Mouse (Mus musculus) retina, postnatal 7 days (tissue): ENCODE data around the gene Ctdnep1.
A peak's percentile ranks its signal among the peaks of the same experiment; 100 is the strongest.

Experiments used
- DNase-seq: peaks from one replicate; pipeline ENCODE4 v3.0.0-alpha.2; 2012; ENCODE audit warnings: low read depth, low spot score

The Ctdnep1 gene

DNA sequence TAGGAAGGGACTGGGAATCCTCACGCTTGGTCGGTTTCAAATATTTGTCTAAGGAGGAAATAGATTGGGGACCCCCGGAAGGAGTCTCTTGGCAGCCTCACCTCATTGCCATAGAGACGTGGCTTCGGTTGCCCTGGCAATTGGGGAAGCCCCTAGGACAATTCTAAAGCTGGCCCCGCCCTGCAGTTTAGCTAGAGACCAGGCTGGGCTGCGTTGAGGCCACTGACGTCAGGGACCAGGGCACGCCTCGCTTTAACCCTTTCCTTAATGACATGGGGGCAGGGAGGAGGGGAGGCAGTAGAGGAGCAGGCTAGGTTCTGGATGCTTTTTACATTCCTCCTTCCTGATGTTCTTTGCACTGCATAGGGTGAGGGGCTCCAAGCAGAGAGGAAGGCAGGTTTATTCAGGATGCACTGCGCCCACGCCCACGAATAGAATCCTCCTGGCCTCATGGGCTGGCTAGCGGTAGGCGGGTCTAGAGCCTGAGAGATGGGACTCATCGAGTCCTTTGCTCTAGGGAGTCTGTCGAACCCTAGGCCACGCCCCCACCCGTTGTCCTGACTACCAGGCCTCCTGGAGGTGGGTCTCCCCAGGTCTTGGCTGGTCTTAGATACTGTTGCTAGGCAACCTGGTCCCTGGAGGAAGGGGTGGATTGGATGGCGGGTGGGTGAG, 48.3 kb downstream of the Ctdnep1 start:
- peak; percentile 51 for DNase-seq

DNA sequence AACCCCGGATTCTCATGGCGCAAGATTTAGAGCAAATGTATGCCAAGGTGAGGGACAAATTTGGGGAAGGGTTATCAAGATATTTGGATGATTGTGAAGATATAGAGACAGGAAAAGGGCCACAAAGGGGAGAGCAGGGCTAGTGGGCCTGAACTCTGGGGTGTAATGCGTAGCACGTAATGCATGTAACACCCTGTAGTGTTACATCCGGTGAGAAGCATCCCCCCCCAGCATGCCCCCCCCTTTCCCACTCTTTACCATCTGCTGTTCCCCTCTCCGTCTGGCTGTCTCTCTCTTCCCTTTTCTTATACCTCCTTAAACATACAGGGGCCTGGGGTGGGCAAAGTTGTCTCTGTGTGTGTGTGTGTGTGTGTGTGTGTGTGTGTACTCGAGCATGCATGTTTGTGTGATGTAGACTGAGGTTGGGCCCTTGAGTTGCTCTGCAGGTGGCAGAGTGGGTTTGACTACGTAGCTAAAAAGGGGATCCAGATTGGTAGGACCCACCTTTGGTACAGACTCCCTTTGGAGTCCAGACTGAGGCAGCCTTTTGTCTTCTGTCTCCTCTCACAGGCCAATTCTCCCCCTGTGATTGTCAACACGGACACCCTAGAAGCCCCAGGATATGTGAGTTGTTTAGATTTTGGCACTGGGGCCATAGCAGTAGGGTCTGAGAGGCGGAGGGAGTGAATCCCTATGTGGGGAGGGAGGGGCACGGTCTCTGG, 49.0 kb downstream of the Ctdnep1 start:
- no peak for DNase-seq

DNA sequence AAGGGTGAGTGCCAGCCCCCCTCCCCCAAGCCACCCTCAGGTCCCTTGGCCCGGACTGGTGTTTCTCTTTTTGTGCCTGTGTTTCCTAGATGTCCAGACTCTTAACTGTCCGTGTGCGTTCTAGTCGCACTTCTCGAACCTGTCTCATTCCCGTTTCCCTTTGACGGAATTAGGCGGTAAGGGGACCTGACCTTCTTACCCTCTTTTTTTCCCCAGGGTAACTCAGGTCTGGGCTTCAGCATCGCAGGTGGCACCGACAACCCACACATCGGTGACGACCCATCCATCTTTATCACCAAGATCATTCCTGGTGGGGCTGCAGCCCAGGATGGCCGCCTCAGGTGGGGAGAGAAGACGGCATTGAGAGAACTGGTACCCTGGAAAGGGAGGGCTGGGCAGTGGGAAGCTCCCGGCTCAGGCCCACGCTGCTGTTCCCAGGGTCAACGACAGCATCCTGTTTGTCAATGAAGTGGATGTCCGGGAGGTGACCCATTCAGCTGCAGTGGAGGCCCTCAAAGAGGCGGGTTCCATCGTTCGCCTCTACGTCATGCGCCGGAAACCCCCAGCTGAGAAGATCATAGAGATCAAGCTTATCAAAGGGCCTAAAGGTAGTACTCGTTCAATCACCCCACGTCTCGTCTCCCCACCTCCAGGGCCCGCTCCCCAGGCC, 49.8 kb downstream of the Ctdnep1 start:
- no peak for DNase-seq

DNA sequence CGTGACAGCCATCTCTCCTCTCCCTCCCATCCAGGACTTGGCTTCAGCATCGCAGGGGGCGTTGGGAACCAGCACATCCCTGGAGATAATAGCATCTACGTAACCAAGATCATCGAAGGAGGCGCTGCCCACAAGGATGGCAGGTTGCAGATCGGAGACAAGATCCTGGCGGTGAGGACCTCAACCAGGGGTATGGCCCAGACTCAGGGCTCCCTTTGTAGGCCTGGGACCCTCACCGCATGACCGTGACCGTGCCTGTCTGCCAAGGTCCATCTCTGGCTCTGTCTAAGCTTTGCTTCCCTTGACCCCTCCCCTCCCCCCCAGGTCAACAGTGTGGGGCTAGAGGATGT, 50.3 kb downstream of the Ctdnep1 start:
- no peak for DNase-seq

DNA sequence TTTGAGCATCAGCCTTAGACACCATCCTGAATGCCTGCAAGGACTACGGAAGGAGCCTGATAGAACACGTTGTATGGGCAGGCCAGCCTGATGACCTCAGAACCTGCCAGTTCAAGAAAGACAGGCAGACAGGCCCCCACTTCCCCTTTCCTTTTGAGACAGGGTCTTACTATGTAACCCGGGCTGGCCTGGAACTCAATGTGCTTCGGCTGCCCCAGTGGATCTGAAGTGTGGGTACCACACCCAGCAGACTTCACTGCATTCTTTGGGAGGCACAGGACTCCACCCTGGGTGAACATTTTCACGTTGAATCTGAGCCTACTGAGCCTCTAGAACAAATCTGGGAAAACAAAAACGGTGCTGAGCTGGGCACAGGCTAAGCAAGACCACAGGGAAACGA, 57.2 kb downstream of the Ctdnep1 start:
- DNase-seq: no peak

DNA sequence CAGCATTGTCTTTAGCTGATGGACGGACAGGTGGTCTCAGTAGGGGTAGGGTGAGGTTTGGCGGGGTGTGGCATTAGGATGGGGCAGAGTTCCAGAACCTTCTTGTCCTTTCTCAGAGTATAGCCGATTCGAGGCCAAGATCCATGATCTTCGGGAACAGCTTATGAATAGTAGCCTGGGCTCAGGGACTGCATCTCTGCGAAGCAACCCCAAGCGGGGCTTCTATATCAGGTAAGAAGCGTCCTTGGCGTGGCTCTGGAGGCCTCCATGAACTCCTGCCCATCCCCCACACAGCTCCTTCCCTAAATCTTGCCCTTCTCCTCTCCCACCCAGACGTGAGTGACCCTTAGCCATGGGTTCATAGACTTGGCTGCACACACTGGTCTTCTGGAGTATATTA, 58.7 kb downstream of the Ctdnep1 start:
- no peak for DNase-seq

DNA sequence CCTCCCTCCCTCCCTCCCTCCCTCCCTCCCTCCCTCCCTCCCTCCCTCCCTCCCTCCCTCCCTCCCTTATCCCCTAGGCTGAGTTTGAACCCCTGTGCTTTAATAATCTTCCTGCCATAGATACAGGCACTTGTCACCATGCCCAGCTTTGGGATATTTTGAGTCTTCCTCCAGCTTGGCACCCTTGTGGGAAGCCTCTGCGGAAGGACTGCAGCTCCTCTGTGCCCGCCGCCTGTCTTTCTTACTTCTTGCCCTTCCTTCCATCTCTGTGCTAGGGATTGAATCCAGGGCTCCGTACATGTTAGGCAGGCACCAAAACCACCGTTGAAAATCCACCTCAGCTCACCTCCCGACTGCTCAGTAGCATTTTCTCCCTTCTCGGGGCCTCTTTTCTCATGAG, 59.2 kb downstream of the Ctdnep1 start:
- no peak for DNase-seq
